Mouse (Mus musculus) ES-Bruce4 (cell line): Measurements from ENCODE around the gene Hoxa2.

Experiments used
- CTCF ChIP-seq: IDR thresholded peaks from one replicate; pipeline ENCODE4 v1.8.1; 2011; ENCODE audit warnings: low read depth, low read length
- EP300 ChIP-seq: IDR thresholded peaks from 2 replicates; pipeline ENCODE4 v1.6.1; 2011; ENCODE audit warnings: low read depth, low read length; ENCODE audit not compliant: insufficient read depth
- POLR2A ChIP-seq: IDR thresholded peaks from one replicate; pipeline ENCODE4 v1.8.1; 2011; ENCODE audit warnings: low read length; ENCODE audit not compliant: insufficient read depth

DNA sequence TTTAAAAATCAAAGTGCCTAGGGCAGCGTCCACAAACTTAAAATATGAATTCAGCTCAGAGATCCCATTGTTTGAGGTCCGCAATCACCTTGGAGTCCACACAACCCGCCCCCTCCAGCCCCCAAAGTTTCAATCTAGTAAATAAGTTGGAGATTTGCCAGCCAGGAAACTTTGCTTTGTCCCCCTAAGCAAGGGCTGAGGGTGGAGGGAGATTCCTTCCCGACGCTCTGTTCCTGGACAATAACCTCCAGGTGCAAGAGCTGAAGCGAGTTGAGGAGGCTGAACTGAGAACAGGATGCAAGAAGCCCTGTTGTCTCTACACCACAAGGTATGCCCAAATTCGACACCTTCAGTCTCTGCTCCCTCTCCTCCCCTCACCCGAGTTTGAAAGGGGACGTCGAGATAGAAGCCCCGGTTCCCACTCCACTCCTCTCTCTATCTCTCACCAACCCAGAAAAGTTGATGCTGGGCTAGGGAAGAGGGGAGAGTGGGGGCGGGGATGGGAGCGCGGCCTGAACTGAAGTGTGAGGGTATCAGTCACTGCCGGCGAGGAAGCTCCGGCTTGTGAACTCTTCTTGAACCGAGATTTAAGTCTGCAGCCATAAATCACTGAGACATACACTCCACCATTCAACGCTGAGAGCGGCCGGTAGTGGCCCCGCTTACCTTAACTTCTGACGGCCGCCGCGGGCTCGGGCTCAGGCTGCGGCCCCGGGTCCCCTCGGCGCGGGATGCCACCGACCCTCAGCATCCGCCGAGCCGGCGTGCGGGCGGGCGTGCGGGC lies 10.5 kb upstream of the Hoxa2 start:
- TF ChIP-seq CTCF, result no peak
- no peak for TF ChIP-seq POLR2A
- no peak for TF ChIP-seq EP300
